Mouse (Mus musculus) Muller cell, postnatal 12 days (primary cell): ENCODE results near the gene Chst8.

Experiments used
- DNase-seq: peaks from one replicate; pipeline ENCODE4 v3.0.0-alpha.2; 2015; ENCODE audit errors: inconsistent ontology term

The Chst8 gene

GRCm38 (mm10) chr7:34799950-34800511 lies 12.5 kb downstream of the Chst8 start:
- DNase-seq: no peak

- no peak for DNase-seq
These were observed 13.1 kb downstream of the Chst8 start for GRCm38 (mm10) chr7:34799404-34799771.

- no peak for DNase-seq
These were observed 13.8 kb downstream of the Chst8 start for GRCm38 (mm10) chr7:34798441-34799403.

DNA sequence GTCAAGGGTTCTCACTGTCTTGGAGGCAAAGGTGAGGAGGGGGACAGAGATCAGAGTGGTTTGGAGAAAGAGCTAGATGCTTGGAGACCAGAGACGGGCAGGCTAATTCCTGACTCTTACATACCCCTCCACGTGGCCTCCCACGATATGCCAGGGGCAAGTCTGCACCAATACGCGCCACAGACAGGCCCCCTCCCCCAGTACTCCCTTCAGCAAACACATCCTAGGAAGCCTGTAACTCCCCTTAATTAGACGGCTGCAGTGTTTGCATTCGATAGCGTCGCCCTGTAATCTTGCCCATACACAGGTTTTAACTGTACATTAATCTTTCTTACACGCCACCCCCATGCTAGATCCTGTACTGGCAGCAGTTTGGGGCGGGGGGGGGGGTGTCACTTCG lies 14.5 kb downstream of the Chst8 start:
- DNase-seq: no peak

- DNase-seq: no peak
These were observed 22.1 kb downstream of the Chst8 start for GRCm38 (mm10) chr7:34790459-34790858.

GRCm38 (mm10) chr7:34787171-34787570 lies 25.3 kb downstream of the Chst8 start:
- no peak for DNase-seq

DNA sequence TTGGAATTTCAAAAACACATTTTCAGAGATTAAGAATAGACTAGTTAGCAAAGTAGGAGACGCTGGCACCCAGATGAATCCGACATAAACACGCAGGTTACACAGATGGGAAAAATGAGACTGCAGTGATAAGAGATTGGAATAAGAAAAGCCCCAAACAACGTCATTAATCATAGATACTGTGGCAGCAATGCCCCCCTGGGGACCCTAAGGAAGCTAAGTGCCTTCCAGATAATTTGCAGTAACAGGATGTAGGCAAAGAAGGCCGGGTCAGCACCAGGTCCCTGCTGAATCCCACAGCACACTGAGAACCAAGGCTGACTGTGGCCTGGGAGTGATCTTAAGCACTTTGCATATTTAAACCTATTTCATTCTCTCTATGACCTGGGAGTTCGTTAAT lies 27.5 kb downstream of the Chst8 start:
- DNase-seq: no peak

GRCm38 (mm10) chr7:34784469-34784868 lies 28.0 kb downstream of the Chst8 start:
- no peak for DNase-seq

DNA sequence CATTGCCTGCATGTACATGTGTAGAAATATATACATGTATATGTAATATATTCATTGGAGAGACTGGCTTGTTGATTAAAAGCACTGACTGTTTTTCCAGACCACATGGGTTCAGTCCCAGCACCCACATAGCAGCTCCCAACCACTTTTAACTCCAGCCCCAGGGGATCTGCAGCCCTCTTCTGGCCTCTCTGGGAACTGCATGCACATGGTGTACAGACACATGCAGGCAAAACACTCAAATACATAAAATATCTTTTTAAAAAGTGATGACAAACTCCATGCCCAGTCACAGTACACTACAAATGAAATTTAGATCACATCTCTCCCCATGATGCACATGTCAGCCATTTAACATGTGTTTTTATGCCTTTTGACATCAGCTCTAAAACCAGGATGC lies 30.5 kb downstream of the Chst8 start:
- no peak for DNase-seq

DNA sequence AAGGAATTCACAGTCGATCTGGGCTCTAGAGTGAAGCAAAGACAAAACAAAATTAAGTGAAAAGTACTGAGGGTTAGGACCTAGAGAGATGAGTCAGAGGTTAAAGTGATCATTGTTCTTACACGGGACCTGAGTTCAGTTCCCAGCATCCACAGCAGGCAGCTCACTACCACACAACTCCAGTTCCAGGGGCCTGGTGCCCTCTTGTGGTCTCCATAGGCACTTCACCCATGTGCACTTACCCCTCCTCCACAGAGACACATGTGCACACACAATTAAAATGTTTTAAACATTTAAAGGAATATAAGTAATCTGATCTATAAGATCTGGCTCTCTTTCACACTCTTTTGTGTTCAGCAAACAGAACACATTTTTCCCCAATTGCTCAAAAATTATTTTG lies 31.3 kb downstream of the Chst8 start:
- no peak for DNase-seq

- no peak for DNase-seq
These were observed 34.1 kb downstream of the Chst8 start for GRCm38 (mm10) chr7:34778426-34778825.

DNA sequence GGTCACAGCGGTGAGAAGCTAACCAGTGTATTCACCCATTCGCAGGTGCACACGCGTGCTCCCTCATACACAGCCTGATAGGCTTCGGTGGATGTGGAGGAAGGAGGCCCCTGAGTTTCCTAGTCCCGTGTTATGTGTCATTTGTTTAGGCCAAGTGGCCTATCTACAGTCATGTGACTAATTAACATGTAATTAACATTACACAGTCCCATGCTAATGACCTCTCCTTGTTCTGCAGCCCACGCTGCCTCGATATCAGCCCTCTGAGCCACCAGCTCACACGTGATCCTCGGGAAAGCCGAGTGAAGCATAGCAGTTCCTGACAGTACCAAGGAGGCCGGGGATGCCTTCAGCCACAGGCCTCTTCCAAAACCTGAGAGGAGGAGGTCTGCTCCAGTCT lies 36.9 kb downstream of the Chst8 start:
- no peak for DNase-seq

GRCm38 (mm10) chr7:34774947-34775346 lies 37.6 kb downstream of the Chst8 start:
- no peak for DNase-seq

DNA sequence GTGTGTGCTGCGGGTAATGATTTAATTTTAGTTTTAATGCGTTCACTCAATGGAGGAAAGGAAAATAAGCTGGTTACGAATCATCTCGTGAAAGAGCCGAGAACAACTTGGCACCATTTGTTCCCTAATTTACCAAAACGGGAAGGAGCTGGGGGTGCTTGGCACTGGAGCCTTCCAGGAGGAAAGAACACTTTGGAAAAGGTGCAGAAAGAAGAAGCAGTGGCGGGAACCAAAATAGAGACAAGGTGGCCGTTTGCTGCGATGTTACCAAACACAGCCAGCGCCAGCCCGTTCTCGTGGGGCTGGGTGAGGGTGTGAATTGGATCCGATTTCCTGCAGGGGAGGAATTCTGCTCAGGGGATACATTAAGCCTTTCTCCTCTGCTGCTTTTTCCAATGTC lies 38.5 kb downstream of the Chst8 start:
- DNase-seq: no peak

DNA sequence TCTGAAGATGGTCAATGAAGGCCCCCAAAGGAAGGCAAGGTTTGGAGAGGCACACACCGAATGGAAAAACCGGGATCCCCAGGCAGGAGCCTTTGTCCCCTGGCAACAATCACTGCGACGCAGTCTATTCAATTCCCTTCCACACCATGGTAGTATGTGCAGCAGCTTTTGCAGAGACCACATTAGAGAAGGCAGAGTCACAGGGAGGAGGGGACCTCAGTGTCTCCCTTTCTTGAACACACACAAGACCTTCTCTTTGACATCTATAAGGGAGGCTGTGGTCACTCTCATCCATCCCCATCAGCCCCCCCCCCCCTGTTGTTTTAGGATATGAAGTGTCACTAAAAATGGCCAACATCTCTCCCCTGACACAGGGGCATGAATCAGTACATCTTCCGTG lies 39.2 kb downstream of the Chst8 start:
- DNase-seq: no peak

DNA sequence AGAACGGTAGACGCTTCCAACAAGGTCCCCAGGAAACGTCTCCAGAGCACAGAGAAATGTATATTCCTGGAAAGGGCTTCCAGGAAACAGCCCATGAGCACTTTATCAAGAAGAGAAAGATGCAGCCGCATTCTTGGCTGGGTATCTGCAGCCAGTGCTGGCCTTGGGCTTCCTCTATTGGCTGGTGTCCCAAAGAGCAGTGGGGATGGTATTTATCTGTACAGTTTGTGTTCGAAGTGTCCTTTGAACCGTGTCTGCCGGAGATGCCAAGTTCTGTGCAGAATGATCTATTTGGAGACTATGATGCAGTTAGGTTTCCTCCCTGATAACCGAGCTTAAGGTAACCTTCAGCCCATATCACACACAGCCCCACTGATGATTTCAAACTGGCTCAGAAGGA lies 43.0 kb downstream of the Chst8 start:
- peak; percentile 33 for DNase-seq

DNA sequence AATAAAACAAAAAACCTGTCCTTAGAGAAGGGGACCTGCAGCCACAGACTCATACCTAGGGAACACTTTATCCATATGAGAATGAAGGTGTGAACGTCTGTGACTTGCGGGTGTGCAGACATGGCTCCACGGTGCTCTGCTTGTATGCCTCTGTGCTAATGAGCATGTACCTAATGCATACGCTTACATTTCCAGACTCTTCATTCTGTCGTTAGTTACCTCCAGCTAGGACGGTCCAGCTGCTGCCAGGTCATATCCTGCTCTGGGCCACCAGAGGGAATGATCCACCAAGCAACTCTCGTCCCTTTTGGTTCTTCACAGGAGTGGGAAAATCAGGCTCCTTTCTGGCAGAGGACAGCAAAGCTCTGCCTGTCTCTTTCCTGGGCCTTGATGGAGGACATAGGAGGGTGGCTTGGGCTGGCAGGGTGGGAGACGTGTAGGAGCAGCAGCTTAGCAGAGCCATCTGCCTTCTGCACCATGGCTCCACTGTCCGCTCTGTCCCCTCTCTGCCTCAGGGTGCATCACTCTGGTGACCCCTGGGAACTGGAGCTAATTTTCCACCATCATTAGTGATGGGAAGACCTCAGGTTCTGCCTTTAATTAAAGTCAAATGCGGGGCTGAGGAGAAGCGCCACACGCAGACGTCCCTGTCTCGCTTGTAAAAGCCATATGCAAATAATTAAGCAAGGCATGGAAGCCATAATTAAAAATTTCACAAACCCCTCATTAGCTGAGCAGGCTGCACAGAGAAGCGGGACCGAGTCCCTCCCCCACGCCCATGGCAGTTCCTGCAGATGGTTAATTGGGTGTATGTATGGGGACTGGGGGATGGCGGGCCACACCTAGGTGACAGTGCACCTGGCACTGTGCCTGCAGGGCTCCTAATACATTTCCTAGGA lies 48.0 kb downstream of the Chst8 start:
- DNase-seq: peak; percentile 8

DNA sequence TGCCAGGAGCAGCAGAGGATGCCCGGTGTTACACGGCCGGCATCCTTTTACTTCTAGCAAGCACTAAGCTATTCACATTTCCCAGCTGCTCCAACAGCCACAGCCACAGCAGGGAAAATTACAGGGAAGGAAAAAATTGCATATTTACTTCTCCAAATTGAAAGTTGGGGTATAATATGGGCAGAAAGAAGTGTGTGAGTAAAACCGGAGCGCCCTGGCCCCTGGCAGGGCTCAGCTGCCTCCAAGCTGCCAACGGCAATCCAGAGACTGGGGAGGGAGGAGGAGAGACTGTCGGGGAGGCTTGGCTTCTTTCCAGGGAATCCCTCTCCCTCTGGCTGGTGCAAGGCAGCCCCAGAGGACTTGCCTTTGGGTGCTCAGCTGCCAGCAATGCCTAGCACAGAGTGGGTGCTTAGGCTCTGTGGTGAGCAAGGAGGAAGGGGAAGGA lies 53.1 kb downstream of the Chst8 start:
- peak; percentile 17 for DNase-seq

DNA sequence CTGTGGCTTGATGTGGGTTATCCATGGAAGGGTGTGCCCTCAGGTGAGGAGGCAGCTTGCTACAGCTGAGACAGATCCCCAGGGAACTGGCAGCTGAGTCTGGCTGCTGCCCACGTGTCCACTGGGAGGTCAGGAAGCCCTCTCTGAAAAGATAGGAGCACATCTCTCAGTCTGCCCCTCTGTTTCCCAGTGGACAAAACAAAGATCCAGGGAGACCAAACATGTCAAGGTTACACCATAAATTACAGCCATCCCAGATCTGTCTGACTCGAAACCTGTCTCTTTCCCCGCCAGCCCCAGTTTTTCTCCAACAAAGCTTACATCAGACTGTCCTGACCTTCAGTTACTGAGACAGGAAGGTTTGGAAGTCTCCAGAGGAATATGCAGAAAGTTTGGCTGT lies 53.8 kb downstream of the Chst8 start:
- no peak for DNase-seq

DNA sequence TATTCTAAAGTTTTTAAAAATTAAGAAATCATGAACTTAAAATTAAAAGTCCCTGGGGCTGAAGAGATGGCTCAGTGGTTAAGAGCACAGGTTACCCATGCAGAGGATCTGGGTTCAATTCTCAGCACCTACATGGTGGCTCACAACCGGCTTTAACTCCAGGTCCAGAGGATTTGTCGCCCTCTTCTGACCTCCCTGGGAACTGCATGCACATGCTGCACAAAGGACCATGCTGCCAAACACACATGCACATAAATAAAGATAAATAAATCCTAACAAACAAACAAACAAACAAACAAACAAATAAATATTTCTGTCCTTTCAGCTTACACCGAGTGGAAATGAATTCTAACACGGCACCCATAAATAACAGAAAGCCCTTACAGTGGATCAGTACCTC lies 55.0 kb downstream of the Chst8 start:
- DNase-seq: no peak

DNA sequence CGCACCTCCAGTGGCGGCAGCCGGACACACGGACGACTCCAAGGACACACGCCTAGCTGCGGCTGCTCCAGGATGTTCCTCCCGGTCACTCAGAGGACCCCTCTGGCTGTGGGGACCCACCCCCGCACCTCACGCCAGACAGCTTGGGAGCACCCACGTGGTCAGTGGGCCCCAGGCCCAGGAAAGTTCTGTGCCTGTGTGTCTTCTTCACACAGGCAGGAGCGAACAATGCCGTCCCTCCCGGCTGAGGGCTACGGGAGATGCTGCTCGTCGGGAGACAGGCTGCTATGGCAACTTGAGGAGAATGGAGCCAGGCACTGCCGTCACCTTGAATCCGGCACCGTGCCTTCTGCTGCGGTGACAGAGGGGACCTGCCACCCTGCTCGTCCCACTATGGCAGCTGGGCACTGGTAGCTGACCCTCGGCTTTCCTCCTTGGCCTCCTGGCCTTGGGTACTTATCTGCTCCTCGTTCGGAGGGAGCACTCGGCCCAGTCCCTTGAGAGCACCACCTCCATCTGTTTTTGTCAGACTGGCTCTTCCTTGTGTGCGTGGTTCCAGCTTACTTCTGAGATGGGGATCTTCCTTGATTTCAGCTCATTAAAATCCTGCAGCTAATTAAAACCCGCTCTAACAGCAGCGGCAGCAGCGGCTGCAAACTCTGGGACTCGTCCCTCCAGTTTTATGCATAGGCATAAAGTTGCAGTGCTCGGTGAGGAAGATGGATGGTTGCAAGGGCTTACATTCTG lies 59.2 kb downstream of the Chst8 start:
- no peak for DNase-seq
